Mouse (Mus musculus): Measurements from ENCODE around the gene Olfr1218.
"Not testable (repeated sequence)": the region's sequence is repeated elsewhere in the genome, so short reads cannot be mapped to it uniquely, and the experiment has no call there.

Olfr1218 gene

DNA sequence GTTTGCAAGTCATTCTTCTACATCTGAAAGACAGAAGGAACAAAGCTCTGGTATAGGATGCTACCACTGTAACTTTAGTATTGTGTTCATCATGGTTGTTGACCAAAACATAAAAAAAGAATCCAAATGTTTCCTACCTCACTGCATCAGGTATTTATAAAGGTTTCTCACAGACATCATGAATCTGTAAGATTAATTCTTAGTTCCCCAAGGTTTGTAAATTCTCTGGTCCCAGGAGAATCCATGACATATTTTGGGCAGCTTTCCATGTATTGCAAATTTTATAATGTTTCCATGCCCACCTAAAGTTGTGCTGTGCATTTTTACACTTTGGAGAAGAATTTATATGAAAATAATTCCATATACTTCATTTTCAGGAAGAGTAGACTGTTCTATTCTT lies at the start of gene Olfr1218:
Olfr1218 (minus strand) TSS at position 101 of the 400 bp plus-strand sequence.
- DNase-seq (ENCODE audit: low spot score): no peak

GRCm38 (mm10) chr2:89106735-89107134 lies 45.7 kb upstream of the Olfr1218 start, which contains the start of gene Olfr1220:
Gene Olfr1220, minus strand, starts transcription at chr2:89106835.
- DNase-seq (ENCODE audit: low spot score): no peak

- DNase-seq (ENCODE audit: low spot score): no peak
These were observed 44.7 kb upstream of the Olfr1218 start for GRCm38 (mm10) chr2:89105651-89106050.

GRCm38 (mm10) chr2:89093848-89094247 lies 32.9 kb upstream of the Olfr1218 start:
- DNase-seq (ENCODE audit: low spot score): no peak

- DNase-seq (ENCODE audit: low spot score): no peak
These were observed 22.4 kb upstream of the Olfr1218 start, which contains the start of gene Olfr1219 for GRCm38 (mm10) chr2:89083413-89083812. Gene Olfr1219, minus strand, starts transcription at chr2:89083513.

GRCm38 (mm10) chr2:89081487-89081886 lies 20.5 kb upstream of the Olfr1218 start:
- no peak for DNase-seq (ENCODE audit: low spot score)

DNA sequence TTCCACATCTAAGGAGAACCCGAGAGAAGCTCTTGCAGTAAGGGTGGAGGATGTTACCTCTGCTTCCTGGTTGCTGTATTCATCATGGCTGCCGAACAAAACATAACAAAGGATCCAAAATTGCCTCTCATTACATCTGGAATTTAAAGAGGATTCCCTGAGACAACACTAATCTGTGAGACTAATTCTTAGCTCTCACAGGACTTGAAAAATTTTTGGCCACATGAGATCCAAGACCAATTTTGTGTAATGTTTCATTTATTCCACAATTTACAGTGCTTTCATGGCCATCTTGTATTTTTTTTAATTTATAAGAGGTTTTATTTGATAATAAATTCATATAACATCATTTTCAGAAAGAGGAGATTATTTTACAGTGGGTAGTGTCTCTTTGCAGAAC lies 29.0 kb downstream of the Olfr1218 start, which contains the start of gene Olfr1217:
Olfr1217 (minus strand) TSS at position 101 of the 400 bp plus-strand sequence.
- DNase-seq (ENCODE audit: low spot score): no peak

DNA sequence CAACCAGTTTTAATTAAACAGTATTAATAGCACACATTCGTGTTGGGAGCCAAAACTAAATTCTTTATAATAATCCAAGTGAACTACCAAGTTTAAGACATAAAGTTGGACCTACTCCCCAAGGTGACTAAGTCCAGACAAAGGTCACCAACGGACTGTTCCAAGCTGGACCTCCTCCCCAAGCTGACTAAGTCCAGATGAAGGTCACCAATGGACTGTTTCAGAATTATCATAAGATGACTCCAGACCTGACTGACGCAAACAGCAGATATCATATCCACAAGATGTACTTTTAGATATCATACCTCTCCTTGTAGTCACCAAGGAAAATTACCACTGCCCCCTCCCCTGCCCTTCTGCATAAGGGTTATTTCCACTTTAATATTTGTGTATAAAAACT lies 39.6 kb downstream of the Olfr1218 start:
- DNase-seq (ENCODE audit: low spot score): not testable (repeated sequence)

DNA sequence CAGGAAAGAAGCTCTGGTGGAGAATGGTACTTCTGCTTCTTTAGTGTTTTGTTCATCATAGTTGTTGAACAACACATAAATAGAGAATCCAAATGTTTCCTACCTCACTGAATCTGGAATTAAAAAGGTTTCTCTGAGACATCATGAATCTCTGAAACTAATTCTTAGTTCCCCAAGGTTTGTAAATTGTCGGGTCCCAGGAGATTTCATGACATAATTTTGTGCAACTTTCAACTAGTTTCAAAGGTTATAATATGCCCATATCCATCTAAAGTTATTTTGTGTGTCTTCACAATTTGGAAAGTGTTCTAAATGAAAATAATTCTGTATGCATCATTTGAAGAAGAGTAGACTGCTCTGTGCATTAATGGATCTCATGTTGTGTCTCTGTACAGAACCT lies 42.7 kb downstream of the Olfr1218 start, which contains the start of gene Olfr1216:
Olfr1216 (minus strand) TSS at position 101 of the 400 bp plus-strand sequence.
- DNase-seq (ENCODE audit: low spot score): no peak

GRCm38 (mm10) chr2:89006873-89007272 lies 54.1 kb downstream of the Olfr1218 start, which contains the start of gene Olfr1215:
Gene Olfr1215, minus strand, starts transcription at chr2:89006973.
- no peak for DNase-seq (ENCODE audit: low spot score)
